Mouse (Mus musculus) frontal cortex, adult (tissue): Measurements from ENCODE around the gene Prim2.

Source experiments
- ATAC-seq: cut with Nextera tagmentation; 2 replicates; pipeline ENCODE4 v1.9.2; 2017; ENCODE audit warnings: mild to moderate bottlenecking, moderate library complexity, mixed read lengths; ENCODE audit not compliant: low TSS enrichment

Gene Prim2

GRCm38 (mm10) chr1:33494524-33495202, 174.9 kb downstream of the Prim2 start:
- ATAC-seq = 0 out of 2 replicates have a peak, but pooled peaks have one; percentile 58

GRCm38 (mm10) chr1:33490220-33490619, 179.4 kb downstream of the Prim2 start:
- ATAC-seq = no peak

GRCm38 (mm10) chr1:33488372-33488771, 181.2 kb downstream of the Prim2 start:
- ATAC-seq = no peak

- no peak for ATAC-seq
Measured at GRCm38 (mm10) chr1:33483746-33484145, 185.8 kb downstream of the Prim2 start.

GRCm38 (mm10) chr1:33480382-33480781, 189.2 kb downstream of the Prim2 start:
- ATAC-seq = no peak

GRCm38 (mm10) chr1:33471069-33471468, 198.5 kb downstream of the Prim2 start:
- ATAC-seq = no peak

- no peak for ATAC-seq
Measured at GRCm38 (mm10) chr1:33470222-33470621, 199.4 kb downstream of the Prim2 start.

- no peak for ATAC-seq
Measured at GRCm38 (mm10) chr1:33464234-33464633, 205.4 kb downstream of the Prim2 start.

- no peak for ATAC-seq
Measured at GRCm38 (mm10) chr1:33460703-33461102, 208.9 kb downstream of the Prim2 start.

- no peak for ATAC-seq
Measured at GRCm38 (mm10) chr1:33460262-33460661, 209.3 kb downstream of the Prim2 start.

GRCm38 (mm10) chr1:33458950-33459349, 210.6 kb downstream of the Prim2 start:
- ATAC-seq = no peak

GRCm38 (mm10) chr1:33454251-33454650, 215.3 kb downstream of the Prim2 start:
- peak; percentile 86 for ATAC-seq

GRCm38 (mm10) chr1:33453299-33453698, 216.3 kb downstream of the Prim2 start:
- no peak for ATAC-seq

GRCm38 (mm10) chr1:33447179-33447578, 222.4 kb downstream of the Prim2 start:
- no peak for ATAC-seq

- ATAC-seq = no peak
Measured at GRCm38 (mm10) chr1:33436167-33436566, 233.4 kb downstream of the Prim2 start.
